Mouse (Mus musculus): ENCODE measurements around the gene Tbx6. TPM values are rescaled to one million over a fixed set of nuclear protein-coding genes. Genes with fewer than 3 reads are reported as not detected.

Gene Tbx6
- polyA plus RNA-seq, 1 experiment = 1.7 TPM

DNA sequence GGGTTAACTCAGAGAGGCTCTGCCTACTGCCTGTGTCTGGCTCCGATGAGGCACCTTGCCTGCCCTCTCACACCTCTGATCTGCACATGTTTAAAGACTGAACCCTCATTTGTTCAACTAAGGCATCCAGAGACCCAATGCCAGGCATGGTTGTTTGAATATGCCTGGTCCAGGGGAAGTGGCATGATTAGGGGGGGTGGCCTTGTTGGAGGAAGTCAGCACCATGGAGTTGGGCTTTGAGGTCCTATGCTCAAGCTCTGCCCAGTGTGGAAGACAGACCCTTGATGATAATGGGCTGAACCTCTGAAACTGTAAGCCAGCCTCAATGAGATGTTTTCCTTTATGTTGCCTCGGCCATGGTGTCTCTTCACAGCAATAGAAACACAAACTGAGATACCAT, 7.9 kb upstream of the Tbx6 start:
- H3K27ac ChIP-seq (ENCODE audit: insufficient read depth, low read length) = no peak overlapping the region
- no peaks in the 10 kb centered on the region for H3K9me3 ChIP-seq (replicated peaks; ENCODE audit: control insufficient read depth, insufficient read depth, low read length, poor library complexity, severe bottlenecking)
- H3K4me1 ChIP-seq (ENCODE audit: control insufficient read depth, insufficient read depth, low read length) = peaks cover 3% of the 10 kb centered on the region
- TF ChIP-seq POLR2A (IDR thresholded peaks at IDR 0.05; ENCODE audit: insufficient read depth, low read length) = no peak
- no peak overlapping the region for H3K4me3 ChIP-seq (ENCODE audit: low read depth, low read length)
- no peaks in the 10 kb centered on the region for H3K27me3 ChIP-seq (ENCODE audit: control insufficient read depth, insufficient read depth, low read length, poor library complexity, severe bottlenecking)
- H3K36me3 ChIP-seq (ENCODE audit: control insufficient read depth, insufficient read depth, low read length, poor library complexity, severe bottlenecking) = 0 out of 2 replicates have a peak, but pooled peaks cover 3% of the 10 kb centered on the region
- no peak overlapping the region for H3K9ac ChIP-seq (ENCODE audit: low read depth, poor library complexity, severe bottlenecking)

DNA sequence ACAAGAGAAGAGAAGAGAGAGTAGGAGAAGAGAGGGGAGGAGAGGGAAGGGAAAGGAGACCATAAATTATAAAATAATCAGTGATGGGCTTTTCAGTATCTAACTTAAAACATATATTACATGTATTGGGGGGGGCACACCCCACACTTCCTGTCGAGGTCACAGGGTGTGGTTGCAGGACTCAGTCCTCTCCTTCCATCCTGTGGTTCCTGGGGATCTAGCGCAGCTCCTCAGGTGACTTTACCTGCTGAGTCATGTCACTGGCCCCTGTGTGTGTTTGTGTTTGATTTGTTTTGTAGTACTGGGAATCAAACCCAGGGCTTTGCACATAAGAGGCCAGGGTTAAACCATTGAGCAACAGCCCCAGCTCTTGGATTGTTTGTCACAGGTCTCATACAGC, 6.8 kb upstream of the Tbx6 start:
- Histone ChIP-seq H3K27ac (ENCODE audit: insufficient read depth, low read length) (no peak overlapping the region), H3K4me1 (ENCODE audit: control insufficient read depth, insufficient read depth, low read length) (peaks cover 3% of the 10 kb centered on the region), H3K9ac (ENCODE audit: low read depth, poor library complexity, severe bottlenecking) (no peak overlapping the region), H3K9me3 (replicated peaks; ENCODE audit: control insufficient read depth, insufficient read depth, low read length, poor library complexity, severe bottlenecking) (no peaks in the 10 kb centered on the region), H3K36me3 (ENCODE audit: control insufficient read depth, insufficient read depth, low read length, poor library complexity, severe bottlenecking) (peaks cover 6% of the 10 kb centered on the region), H3K4me3 (ENCODE audit: low read depth, low read length) (no peak overlapping the region), H3K27me3 (ENCODE audit: control insufficient read depth, insufficient read depth, low read length, poor library complexity, severe bottlenecking) (no peaks in the 10 kb centered on the region)
- TF ChIP-seq EP300 (IDR thresholded peaks at IDR 0.05; ENCODE audit: insufficient read depth, low read depth, low read length) = no peak
- no peak for TF ChIP-seq POLR2A (IDR thresholded peaks at IDR 0.05; ENCODE audit: insufficient read depth, low read length)
- no peak for TF ChIP-seq CTCF (IDR thresholded peaks at IDR 0.05; ENCODE audit: low read depth, low read length)

DNA sequence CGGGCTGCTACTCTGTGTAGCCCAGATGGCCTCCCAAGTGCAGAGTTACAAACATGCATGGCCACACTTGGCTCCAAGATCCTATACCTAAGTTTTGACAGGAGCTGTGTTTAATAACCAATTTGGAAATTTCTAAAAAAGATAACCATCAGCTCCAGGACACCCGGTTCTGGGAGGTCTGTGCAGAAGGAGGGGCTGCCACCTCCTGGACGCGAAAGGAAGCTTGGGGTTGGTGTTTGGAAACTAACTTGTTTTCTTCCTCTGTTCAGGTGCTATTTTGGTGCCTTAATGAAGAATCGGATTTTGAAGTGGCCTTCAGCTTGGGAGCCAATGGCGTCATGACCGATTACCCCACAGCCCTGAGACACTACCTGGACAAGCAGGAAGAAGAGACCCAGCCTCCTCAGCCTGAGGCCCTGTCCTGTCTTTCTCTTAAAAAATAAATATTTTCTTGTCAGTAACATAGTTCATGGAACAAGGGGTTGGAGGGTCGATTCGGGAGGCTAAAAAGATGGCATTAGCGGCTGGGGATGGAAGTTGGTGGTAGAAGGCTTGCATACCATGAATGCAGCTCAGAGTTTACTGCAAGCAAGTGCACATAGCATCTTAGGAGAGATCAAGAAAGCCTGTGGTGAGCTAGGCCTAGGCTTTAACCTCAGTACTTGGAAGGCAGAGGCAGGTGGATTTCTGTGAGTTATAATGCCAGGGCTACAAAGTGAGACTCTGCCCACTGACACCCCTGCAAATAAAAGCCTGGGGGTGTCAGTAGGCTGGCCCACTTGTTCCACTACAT, 5.9 kb upstream of the Tbx6 start:
- H3K27ac ChIP-seq (ENCODE audit: insufficient read depth, low read length) = no peak overlapping the region
- no peak overlapping the region for H3K4me3 ChIP-seq (ENCODE audit: low read depth, low read length)
- no peaks in the 10 kb centered on the region for H3K27me3 ChIP-seq (ENCODE audit: control insufficient read depth, insufficient read depth, low read length, poor library complexity, severe bottlenecking)
- peaks cover 6% of the 10 kb centered on the region for H3K36me3 ChIP-seq (ENCODE audit: control insufficient read depth, insufficient read depth, low read length, poor library complexity, severe bottlenecking)
- TF ChIP-seq POLR2A (IDR thresholded peaks at IDR 0.05; ENCODE audit: insufficient read depth, low read length) = no peak
- TF ChIP-seq EP300 (IDR thresholded peaks at IDR 0.05; ENCODE audit: insufficient read depth, low read depth, low read length) = no peak
- TF ChIP-seq CTCF (IDR thresholded peaks at IDR 0.05; ENCODE audit: low read depth, low read length) = peak; percentile 34
- no peaks in the 10 kb centered on the region for H3K9me3 ChIP-seq (replicated peaks; ENCODE audit: control insufficient read depth, insufficient read depth, low read length, poor library complexity, severe bottlenecking)
- H3K9ac ChIP-seq (ENCODE audit: low read depth, poor library complexity, severe bottlenecking) = 0 out of 2 replicates have a peak overlapping the region, but pooled peaks have one; percentile 93
- peaks cover 3% of the 10 kb centered on the region for H3K4me1 ChIP-seq (ENCODE audit: control insufficient read depth, insufficient read depth, low read length)

- Histone ChIP-seq H3K36me3 (ENCODE audit: control insufficient read depth, insufficient read depth, low read length, poor library complexity, severe bottlenecking) (peaks cover 6% of the 10 kb centered on the region), H3K4me3 (ENCODE audit: low read depth, low read length) (no peak overlapping the region), H3K27me3 (ENCODE audit: control insufficient read depth, insufficient read depth, low read length, poor library complexity, severe bottlenecking) (no peaks in the 10 kb centered on the region), H3K27ac (ENCODE audit: insufficient read depth, low read length) (no peak overlapping the region), H3K9me3 (replicated peaks; ENCODE audit: control insufficient read depth, insufficient read depth, low read length, poor library complexity, severe bottlenecking) (no peaks in the 10 kb centered on the region), H3K9ac (ENCODE audit: low read depth, poor library complexity, severe bottlenecking) (peak overlapping the region; percentile 93), H3K4me1 (ENCODE audit: control insufficient read depth, insufficient read depth, low read length) (peaks cover 3% of the 10 kb centered on the region)
- no peak for TF ChIP-seq POLR2A (IDR thresholded peaks at IDR 0.05; ENCODE audit: insufficient read depth, low read length)
- TF ChIP-seq EP300 (IDR thresholded peaks at IDR 0.05; ENCODE audit: insufficient read depth, low read depth, low read length) = no peak
- no peak for TF ChIP-seq CTCF (IDR thresholded peaks at IDR 0.05; ENCODE audit: low read depth, low read length)
Observed at GRCm38 (mm10) chr7:126775978-126776234, 5.4 kb upstream of the Tbx6 start.

DNA sequence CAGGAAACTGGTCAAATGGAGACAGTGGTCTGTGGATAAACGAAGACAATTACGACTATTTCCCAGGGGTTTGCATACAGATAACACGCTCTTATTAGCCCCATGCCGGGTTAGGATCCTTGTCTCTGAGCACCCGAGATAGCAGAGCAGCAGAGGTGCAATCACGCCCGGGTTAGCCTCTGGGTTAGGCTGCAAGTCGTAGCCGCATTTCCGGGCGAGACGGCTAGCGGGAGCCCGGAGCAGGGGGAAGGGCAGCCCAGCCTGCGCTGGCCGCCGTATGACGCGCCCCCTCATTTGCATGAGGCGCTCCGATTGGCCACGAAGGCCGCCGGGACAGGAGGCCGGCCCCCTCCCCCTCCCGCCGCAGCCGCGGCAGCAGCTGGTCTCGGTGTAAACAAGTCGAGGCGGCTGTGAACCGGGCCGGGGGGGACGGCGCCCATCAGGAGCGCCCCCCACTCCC, 4.7 kb upstream of the Tbx6 start, which contains the start of gene Ypel3:
Ypel3 (plus strand) TSS at position 358 of the 460 bp plus-strand sequence.
- H3K36me3 ChIP-seq (ENCODE audit: control insufficient read depth, insufficient read depth, low read length, poor library complexity, severe bottlenecking) = peaks cover 6% of the 10 kb centered on the region
- peak within 1 kb of the TSS; percentile 80 for H3K4me3 ChIP-seq (ENCODE audit: low read depth, low read length)
- peak within 1 kb of the TSS; percentile 51; the same call in 1 of the 2 replicates for H3K27ac ChIP-seq (ENCODE audit: insufficient read depth, low read length)
- no peaks in the 10 kb centered on the region for H3K27me3 ChIP-seq (ENCODE audit: control insufficient read depth, insufficient read depth, low read length, poor library complexity, severe bottlenecking)
- H3K4me1 ChIP-seq (ENCODE audit: control insufficient read depth, insufficient read depth, low read length) = peaks cover 3% of the 10 kb centered on the region
- H3K9me3 ChIP-seq (replicated peaks; ENCODE audit: control insufficient read depth, insufficient read depth, low read length, poor library complexity, severe bottlenecking) = no peaks in the 10 kb centered on the region
- peak within 1 kb of the TSS; percentile 93 for H3K9ac ChIP-seq (ENCODE audit: low read depth, poor library complexity, severe bottlenecking)
- TF ChIP-seq POLR2A (IDR thresholded peaks at IDR 0.05; ENCODE audit: insufficient read depth, low read length) (peak; percentile 88), EP300 (IDR thresholded peaks at IDR 0.05; ENCODE audit: insufficient read depth, low read depth, low read length) (no peak)

- Histone ChIP-seq H3K27ac (ENCODE audit: insufficient read depth, low read length) (no peak overlapping the region), H3K9me3 (replicated peaks; ENCODE audit: control insufficient read depth, insufficient read depth, low read length, poor library complexity, severe bottlenecking) (no peaks in the 10 kb centered on the region), H3K36me3 (ENCODE audit: control insufficient read depth, insufficient read depth, low read length, poor library complexity, severe bottlenecking) (peaks cover 6% of the 10 kb centered on the region), H3K27me3 (ENCODE audit: control insufficient read depth, insufficient read depth, low read length, poor library complexity, severe bottlenecking) (no peaks in the 10 kb centered on the region), H3K9ac (ENCODE audit: low read depth, poor library complexity, severe bottlenecking) (peak overlapping the region; percentile 93), H3K4me3 (ENCODE audit: low read depth, low read length) (peak overlapping the region; percentile 80), H3K4me1 (ENCODE audit: control insufficient read depth, insufficient read depth, low read length) (peaks cover 3% of the 10 kb centered on the region)
- TF ChIP-seq POLR2A (IDR thresholded peaks at IDR 0.05; ENCODE audit: insufficient read depth, low read length) (no peak), CTCF (IDR thresholded peaks at IDR 0.05; ENCODE audit: low read depth, low read length) (no peak), EP300 (IDR thresholded peaks at IDR 0.05; ENCODE audit: insufficient read depth, low read depth, low read length) (no peak)
Observed at GRCm38 (mm10) chr7:126777476-126777875, 3.8 kb upstream of the Tbx6 start.

All from ES-Bruce4 (cell line).